Mouse (Mus musculus) neural tube, embryonic 14.5 days (tissue): ENCODE results near the gene Morn4. TPM values are rescaled to one million over a fixed set of nuclear protein-coding genes. Genes with fewer than 3 reads are reported as not detected.

ENCODE experiments used
- ATAC-seq: fragments of 200-750 bp; cut with Nextera tagmentation; 2 replicates; pipeline ENCODE4 v1.8.0; 2017; ENCODE audit warnings: low read depth, mild to moderate bottlenecking, moderate TSS enrichment, moderate library complexity
- H3K27ac ChIP-seq: fragments of 300-500 bp; sonication (generic); 2 replicates; pipeline ENCODE4 v1.5.1; 2014; ENCODE audit warnings: low read depth, mild to moderate bottlenecking, control low read depth, low read length, moderate library complexity, mixed read lengths
- H3K27me3 ChIP-seq: fragments of 300-500 bp; sonication (generic); 2 replicates; pipeline ENCODE4 v1.6.1; 2014; ENCODE audit warnings: low read length; ENCODE audit not compliant: control insufficient read depth, insufficient read depth
- H3K36me3 ChIP-seq: fragments of 300-500 bp; sonication (generic); 2 replicates; pipeline ENCODE4 v1.6.1; 2014; ENCODE audit warnings: low read length, mixed read lengths; ENCODE audit not compliant: control insufficient read depth, insufficient read depth
- H3K4me1 ChIP-seq: fragments of 300-500 bp; sonication (generic); 2 replicates; pipeline ENCODE4 v1.6.1; 2014; ENCODE audit warnings: low read length; ENCODE audit not compliant: control insufficient read depth, insufficient read depth
- H3K4me2 ChIP-seq: fragments of 300-500 bp; sonication (generic); 2 replicates; pipeline ENCODE4 v1.6.1; 2014; ENCODE audit warnings: mild to moderate bottlenecking, low read depth, low read length, control low read depth
- H3K4me3 ChIP-seq: fragments of 300-500 bp; sonication (generic); 2 replicates; pipeline ENCODE4 v1.5.1; 2014; ENCODE audit warnings: low read depth, low read length, control low read depth, mixed read lengths
- H3K9ac ChIP-seq: fragments of 300-500 bp; sonication (generic); replicated peaks from 2 replicates; pipeline ENCODE4 v1.6.1; 2014; ENCODE audit warnings: low read depth, mild to moderate bottlenecking, control low read depth, low read length, mixed read lengths
- H3K9me3 ChIP-seq: fragments of 300-500 bp; sonication (generic); 2 replicates; pipeline ENCODE4 v1.6.1; 2016; ENCODE audit warnings: low read length; ENCODE audit not compliant: control insufficient read depth
- WGBS: fragments of 180-500 bp; shearing (Covaris S2); extraction: QIAGEN DNeasy Blood & Tissue Kit; methylation state at CpG from one replicate; pipeline ENCODE4 v1.1.7; 2014; 5-methylcytosine and 5-hydroxymethylcytosine counted together
- polyA plus RNA-seq: library from polyadenylated mRNA; unstranded; fragments of >200 nt; fragmentation: Nextera tagmentation; extraction: Ambion mirVana; gene quantifications from 2 replicates; pipeline ENCODE4 v1.2.1, GENCODE M21; 2014

Gene Morn4
- 118 and 131 TPM in 2 replicates for polyA plus RNA-seq

DNA sequence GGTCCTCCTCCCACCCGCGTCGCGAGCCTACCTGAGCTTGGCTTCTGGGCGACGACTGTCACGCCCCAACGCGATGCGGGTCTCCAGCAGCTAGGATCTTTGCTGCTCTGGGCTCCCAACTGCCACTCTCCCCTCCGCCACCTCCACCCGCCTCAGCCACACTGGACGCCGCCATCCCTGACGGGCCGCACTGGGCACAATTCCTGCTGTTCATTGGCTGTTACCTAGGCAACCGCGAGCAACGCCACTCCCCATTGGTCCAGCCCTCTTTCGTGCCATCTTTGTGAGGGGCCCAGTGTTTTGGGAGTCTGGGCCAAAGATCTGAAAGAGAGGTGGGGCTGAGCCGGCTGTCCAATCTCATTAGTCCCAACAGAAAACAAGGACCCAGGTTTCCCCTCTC is at the start of gene Morn4:
Gene Morn4 (minus strand): TSS at position 192 of the 400 bp plus-strand sequence.
- under 1% methylated on average over 21 of the region's 21 CpGs for WGBS
- H3K27me3 ChIP-seq = no peaks in the 10 kb centered on the region; the same call in 1 of the 2 replicates
- ATAC-seq = peak; percentile 87

DNA sequence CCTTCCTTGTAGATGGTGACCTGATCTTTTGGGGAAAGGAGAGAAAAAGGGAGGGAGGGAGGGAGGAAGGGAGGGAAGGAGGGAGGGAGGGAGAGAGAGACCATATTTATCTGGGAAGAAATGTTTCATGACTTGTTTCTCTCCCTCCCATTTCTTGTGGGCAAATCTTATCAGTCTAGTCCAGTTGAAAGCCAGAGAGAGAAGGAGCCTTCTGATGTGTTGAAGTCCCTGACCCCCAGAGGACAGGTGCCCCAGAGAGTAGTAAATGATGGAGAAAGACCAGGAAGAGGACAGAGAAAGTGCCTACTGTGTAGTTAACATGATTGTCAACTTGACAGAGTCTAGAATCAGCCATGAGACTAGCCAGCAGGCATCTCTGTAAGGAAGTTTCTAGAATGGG is 48.9 kb upstream of the Morn4 start:
- Histone ChIP-seq H3K27me3 (no peaks in the 10 kb centered on the region), H3K9me3 (no peaks in the 10 kb centered on the region), H3K4me3 (no peak overlapping the region), H3K9ac (no peak overlapping the region), H3K36me3 (no peaks in the 10 kb centered on the region), H3K27ac (no peak overlapping the region), H3K4me1 (no peaks in the 10 kb centered on the region), H3K4me2 (no peak overlapping the region)
- ATAC-seq = no peak

More for the DNA sequence above, at the start of gene Morn4:
- Histone ChIP-seq H3K9me3 (no peaks in the 10 kb centered on the region), H3K36me3 (no peaks in the 10 kb centered on the region), H3K4me1 (peaks cover 5% of the 10 kb centered on the region), H3K9ac (peak within 1 kb of the TSS; percentile 73), H3K4me2 (peak within 1 kb of the TSS; percentile 66), H3K4me3 (peak within 1 kb of the TSS; percentile 72), H3K27ac (peak within 1 kb of the TSS; percentile 62)

DNA sequence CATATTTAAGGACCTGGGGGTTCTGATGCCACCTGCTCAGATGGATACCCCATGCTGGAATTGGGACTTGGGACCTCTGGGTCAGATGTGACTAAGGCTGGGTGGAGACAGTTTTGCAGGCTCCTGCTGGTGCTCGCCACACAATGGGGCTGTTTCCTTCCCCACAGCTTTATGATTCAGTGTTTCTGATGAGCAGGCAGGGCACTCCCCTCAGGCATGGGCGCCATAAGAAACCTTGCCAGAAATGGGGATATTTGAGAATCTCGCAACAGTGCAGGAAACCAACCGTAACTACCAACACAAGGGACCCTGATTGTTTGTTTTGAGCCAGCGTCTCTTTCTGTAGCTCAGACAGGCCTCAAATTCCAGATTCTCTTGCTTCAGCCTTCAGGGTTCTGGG is 44.9 kb upstream of the Morn4 start:
- H3K4me3 ChIP-seq = no peak overlapping the region
- no peaks in the 10 kb centered on the region for H3K9me3 ChIP-seq
- H3K27ac ChIP-seq = no peak overlapping the region
- no peaks in the 10 kb centered on the region; the same call in 1 of the 2 replicates for H3K27me3 ChIP-seq
- peaks cover 7% of the 10 kb centered on the region for H3K4me1 ChIP-seq
- H3K4me2 ChIP-seq = no peak overlapping the region
- ATAC-seq = no peak
- H3K9ac ChIP-seq = no peak overlapping the region
- WGBS = 51% methylated on average over 5 of the region's 5 CpGs
- H3K36me3 ChIP-seq = no peaks in the 10 kb centered on the region

DNA sequence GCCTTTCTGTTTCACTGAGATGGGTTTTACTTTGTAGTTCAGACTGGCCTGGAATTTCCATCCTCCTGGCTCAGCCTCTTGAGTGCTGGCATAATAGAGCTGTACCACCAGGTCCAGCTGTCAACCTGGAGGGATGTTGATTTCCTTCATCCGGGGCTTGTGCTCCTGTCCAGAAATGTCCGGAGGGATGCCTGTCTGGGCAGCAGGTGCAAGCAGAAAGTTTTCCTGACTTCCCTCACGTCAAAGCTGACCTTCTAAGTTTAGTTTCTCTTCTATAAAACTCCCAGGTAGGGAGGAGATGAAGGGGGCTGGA is 44.1 kb upstream of the Morn4 start:
- 44% methylated on average over 3 of the region's 3 CpGs for WGBS
- Histone ChIP-seq H3K4me1 (peaks cover 7% of the 10 kb centered on the region), H3K9ac (no peak overlapping the region), H3K4me2 (no peak overlapping the region), H3K9me3 (no peaks in the 10 kb centered on the region), H3K27me3 (no peaks in the 10 kb centered on the region; the same call in 1 of the 2 replicates), H3K4me3 (no peak overlapping the region), H3K36me3 (no peaks in the 10 kb centered on the region), H3K27ac (no peak overlapping the region)
- ATAC-seq = no peak

DNA sequence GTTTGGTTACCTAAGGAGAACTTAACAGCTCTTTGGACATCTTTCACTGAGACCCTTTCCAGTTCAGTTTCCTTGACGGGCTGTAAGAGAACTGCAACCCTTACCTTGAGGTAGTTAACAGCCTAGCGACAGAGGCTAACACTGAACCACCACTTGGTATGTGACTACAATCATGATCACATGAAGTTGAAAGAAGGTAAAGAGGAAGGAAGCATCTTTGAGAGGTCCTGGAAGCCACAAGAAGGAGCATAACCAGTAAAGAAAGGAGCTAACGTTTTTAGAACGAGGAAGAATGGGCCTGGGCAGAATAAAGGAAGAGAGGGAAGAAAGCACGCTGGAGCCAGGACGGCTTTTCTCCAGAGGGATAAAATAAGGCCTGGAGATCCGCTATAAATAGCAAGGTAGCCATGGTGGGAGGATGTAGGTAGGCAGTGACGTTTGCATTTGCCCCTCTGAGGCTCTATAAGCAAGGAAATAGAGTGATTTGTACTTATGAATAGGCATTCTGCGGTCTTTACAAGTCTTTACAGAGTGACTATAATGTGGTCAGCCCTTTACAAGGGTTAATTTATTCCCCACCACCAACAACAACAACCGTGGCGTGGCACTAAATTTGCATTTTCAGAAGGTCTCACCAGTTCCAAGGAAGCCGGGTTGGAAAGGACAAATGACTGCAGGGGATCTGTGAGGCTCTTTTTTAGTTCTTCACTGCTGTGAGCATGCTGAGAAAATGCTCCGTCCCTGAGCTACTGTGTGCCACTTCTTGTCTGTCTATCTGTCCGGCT is 43.5 kb upstream of the Morn4 start:
- H3K4me1 ChIP-seq = peaks cover 7% of the 10 kb centered on the region
- H3K27ac ChIP-seq = peak overlapping the region; percentile 25; the same call in 1 of the 2 replicates
- peak overlapping the region; percentile 98 for H3K4me2 ChIP-seq
- H3K36me3 ChIP-seq = no peaks in the 10 kb centered on the region
- peak overlapping the region; percentile 52 for H3K4me3 ChIP-seq
- H3K9me3 ChIP-seq = no peaks in the 10 kb centered on the region
- peak; percentile 7; the same call in 1 of the 2 replicates for ATAC-seq
- 8% methylated on average over 14 of the region's 14 CpGs for WGBS
- no peak overlapping the region; the same call in 1 of the 2 replicates for H3K9ac ChIP-seq
- no peaks in the 10 kb centered on the region; the same call in 1 of the 2 replicates for H3K27me3 ChIP-seq

DNA sequence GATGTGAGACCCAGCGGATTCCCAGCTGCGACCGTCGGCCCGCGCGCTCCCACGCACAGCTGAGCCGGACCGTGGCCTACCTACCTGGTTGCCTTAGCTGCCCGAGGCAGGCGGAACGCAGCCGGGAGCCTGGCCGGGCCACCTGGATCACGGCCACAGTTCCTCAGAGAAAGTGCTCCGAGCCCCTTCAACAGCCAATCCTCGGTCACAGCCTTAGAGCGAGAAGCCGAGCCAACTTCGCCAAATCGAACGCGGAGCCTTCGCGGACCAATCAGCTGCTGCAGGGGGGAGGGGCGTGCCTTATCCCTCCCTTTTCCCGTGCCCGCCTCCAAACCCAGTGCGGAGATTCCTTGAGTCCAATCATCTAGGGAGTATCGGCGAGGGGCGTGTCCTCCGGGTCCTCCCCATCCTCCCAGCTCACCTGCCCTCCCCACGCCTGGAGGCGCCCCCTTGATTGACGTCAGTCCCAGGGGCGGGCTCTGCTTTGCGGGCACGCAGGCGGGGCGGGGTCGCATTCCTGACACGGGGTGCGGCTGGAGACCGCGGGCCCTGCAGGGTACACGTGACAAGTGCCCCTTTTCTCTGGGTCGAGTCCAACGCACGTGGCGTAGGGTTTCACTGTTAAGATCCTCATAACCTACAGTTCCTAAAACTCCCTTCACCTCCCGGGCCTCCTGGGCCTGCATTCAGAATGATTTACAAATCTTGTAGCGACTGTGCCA is 42.8 kb upstream of the Morn4 start, which contains the start of gene Avpi1:
Gene Avpi1 (minus strand): TSS at position 273 of the 722 bp plus-strand sequence.
- Histone ChIP-seq H3K9ac (peak within 1 kb of the TSS; percentile 69), H3K4me1 (peaks cover 7% of the 10 kb centered on the region), H3K4me3 (peak within 1 kb of the TSS; percentile 52), H3K4me2 (peak within 1 kb of the TSS; percentile 98), H3K27me3 (no peaks in the 10 kb centered on the region; the same call in 1 of the 2 replicates), H3K9me3 (no peaks in the 10 kb centered on the region), H3K36me3 (no peaks in the 10 kb centered on the region), H3K27ac (peak within 1 kb of the TSS; percentile 25; the same call in 1 of the 2 replicates)
- WGBS = under 1% methylated on average over 53 of the region's 54 CpGs
- ATAC-seq = peak; percentile 96

DNA sequence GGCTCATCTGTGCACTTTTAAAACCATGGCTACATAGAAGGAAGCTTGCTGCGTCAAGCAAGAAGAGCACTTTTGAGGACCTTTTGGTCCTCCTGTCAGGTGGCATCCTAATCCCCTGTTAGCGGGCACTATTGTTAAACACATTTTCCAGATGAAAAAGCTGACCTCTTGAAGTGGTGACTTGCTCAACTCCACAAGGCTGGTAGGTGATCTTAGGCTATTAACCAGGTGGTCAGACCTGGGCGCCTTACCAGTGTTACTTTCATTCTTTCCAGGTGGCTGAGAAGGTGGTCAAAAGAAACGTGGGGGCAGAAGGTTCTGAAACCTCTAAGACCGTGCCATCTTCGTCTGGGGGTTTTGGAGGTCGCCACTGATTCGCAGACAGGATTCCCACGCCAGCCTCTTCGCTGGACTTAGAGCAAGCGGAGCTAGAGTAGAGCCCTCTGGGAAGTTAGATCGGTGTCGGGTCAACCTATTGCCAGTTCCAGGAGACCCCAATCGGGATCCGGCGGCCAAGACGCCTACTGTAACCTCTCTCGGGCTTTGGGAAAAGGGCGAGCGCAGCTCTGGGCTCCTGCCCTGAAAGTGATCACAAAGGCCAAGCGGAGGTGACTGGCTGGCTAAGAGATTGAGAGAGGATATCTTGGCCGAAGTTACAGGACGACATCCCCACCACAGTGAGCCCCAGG is 42.0 kb upstream of the Morn4 start:
- Histone ChIP-seq H3K4me2 (peak overlapping the region; percentile 98), H3K27ac (no peak overlapping the region), H3K4me3 (peak overlapping the region; percentile 52), H3K4me1 (peaks cover 7% of the 10 kb centered on the region), H3K9ac (peak overlapping the region; percentile 69), H3K27me3 (no peaks in the 10 kb centered on the region; the same call in 1 of the 2 replicates), H3K36me3 (0 out of 2 replicates have a peak, but pooled peaks cover 1% of the 10 kb centered on the region), H3K9me3 (no peaks in the 10 kb centered on the region)
- ATAC-seq = 0 out of 2 replicates have a peak, but pooled peaks have one; percentile 1
- 6% methylated on average over 23 of the region's 23 CpGs for WGBS

DNA sequence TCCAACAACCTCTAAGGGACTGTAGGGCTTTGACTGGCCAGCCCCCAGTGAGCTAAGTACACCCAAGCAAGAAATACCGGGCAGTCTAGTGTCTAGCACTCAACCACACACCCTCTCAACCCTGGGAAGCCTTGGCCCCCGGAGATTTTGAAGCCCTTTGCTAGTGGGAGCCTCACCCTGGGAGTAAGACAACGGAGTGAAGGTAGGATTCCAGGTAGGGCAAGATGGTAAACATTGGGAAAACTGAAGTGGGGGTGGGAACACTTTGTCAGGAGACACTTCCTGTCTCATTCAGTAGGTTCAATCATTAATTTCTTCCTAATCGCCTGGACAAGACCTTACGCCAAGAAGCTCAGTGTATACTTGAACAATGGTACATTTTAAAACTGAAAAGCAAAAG is 40.9 kb upstream of the Morn4 start:
- H3K27me3 ChIP-seq = no peaks in the 10 kb centered on the region; the same call in 1 of the 2 replicates
- H3K36me3 ChIP-seq = 0 out of 2 replicates have a peak, but pooled peaks cover 5% of the 10 kb centered on the region
- no peak overlapping the region for H3K4me3 ChIP-seq
- H3K27ac ChIP-seq = no peak overlapping the region
- no peaks in the 10 kb centered on the region for H3K9me3 ChIP-seq
- 95% methylated on average over 5 of the region's 5 CpGs for WGBS
- peaks cover 7% of the 10 kb centered on the region for H3K4me1 ChIP-seq
- H3K9ac ChIP-seq = no peak overlapping the region
- no peak for ATAC-seq
- no peak overlapping the region for H3K4me2 ChIP-seq
